Mouse (Mus musculus): ENCODE data around the gene Prrg2. TPM values are rescaled to one million over a fixed set of nuclear protein-coding genes. Genes with fewer than 3 reads are reported as not detected.
A peak's percentile ranks its signal among the peaks of the same experiment; 100 is the strongest.
"Not testable (repeated sequence)": the region's sequence is repeated elsewhere in the genome, so short reads cannot be mapped to it uniquely, and the experiment has no call there.

Prrg2 gene
- 17.8 and 18.0 TPM in 2 replicates for polyA plus RNA-seq (2016; fragmentation: Nextera tagmentation; extraction: Ambion mirVana)

DNA sequence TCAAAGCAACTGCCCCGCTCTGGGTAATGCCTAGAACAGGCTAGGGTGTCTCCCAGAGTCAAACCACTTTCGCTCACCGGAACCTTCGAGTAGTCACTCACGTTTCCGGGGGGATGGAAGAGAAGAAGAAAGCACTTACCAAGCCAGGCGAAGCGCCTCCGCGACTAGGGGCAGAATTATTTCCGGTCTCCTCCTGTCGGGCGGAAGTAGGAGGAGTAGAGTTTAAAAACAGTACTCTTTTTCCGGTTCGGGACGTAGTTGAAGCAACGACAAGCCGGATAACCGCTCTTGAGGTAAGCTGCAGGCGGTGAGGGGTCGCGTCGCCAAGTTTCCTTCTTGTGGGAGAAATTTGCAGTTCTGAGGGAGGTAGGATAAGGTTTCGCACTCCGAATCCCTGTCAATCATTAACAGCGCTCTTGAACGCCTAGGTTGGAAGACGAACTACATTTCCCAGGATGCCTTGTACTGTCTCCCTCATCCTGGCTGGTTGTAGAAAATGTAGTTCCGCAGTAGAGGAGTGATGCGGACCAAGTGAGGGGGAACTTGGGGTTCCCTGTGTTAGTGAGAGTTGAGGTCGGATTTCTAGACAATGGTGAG is at the start of gene Prrg2, which contains the start of gene Nosip:
Prrg2 (minus strand) TSS at position 439 of the 597 bp plus-strand sequence.
Nosip (plus strand) TSS at position 191 of the 597 bp plus-strand sequence.
- Histone ChIP-seq H3K9ac (peak within 1 kb of the TSS; percentile 65), H3K27ac (peak within 1 kb of the TSS; percentile 83), H3K4me2 (replicated peaks) (peak within 1 kb of the TSS; percentile 74), H3K9me3 (replicated peaks) (no peaks in the 10 kb centered on the region), H3K36me3 (no peaks in the 10 kb centered on the region), H3K27me3 (no peaks in the 10 kb centered on the region), H3K4me1 (peaks cover 28% of the 10 kb centered on the region), H3K4me3 (peak within 1 kb of the TSS; percentile 51)
- peak; percentile 91 for ATAC-seq (ENCODE audit: low FRiP score)
- WGBS = 0% methylated on average over 31 of the region's 31 CpGs

DNA sequence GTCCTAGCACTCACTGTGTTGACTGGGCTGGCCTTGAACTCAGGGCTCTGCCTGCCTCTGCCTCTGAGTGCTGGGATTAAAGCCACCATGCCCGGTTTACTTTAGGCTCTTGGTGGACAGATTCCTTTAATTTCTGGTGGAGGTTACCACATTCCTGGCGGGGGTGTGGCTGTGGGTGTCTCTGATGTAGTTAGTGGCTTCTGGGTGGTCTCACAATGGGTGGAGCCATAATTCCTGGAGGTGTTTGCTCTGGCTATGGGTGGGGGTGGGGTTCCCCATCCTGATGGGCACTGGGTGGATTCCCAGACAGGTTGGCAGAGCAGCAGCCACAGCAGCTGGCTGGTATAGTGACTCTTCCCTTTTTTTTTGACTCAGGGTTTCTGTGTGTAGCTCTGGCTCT is 49.5 kb upstream of the Prrg2 start:
- no peaks in the 10 kb centered on the region for H3K27me3 ChIP-seq
- H3K9ac ChIP-seq = no peak overlapping the region
- H3K27ac ChIP-seq = no peak overlapping the region
- H3K9me3 ChIP-seq (replicated peaks) = no peaks in the 10 kb centered on the region
- ATAC-seq (ENCODE audit: low FRiP score) = no peak
- WGBS = 73% methylated on average over 2 of the region's 2 CpGs
- no peaks in the 10 kb centered on the region for H3K36me3 ChIP-seq
- no peak overlapping the region for H3K4me2 ChIP-seq (replicated peaks)
- no peak overlapping the region for H3K4me3 ChIP-seq
- no peaks in the 10 kb centered on the region for H3K4me1 ChIP-seq

DNA sequence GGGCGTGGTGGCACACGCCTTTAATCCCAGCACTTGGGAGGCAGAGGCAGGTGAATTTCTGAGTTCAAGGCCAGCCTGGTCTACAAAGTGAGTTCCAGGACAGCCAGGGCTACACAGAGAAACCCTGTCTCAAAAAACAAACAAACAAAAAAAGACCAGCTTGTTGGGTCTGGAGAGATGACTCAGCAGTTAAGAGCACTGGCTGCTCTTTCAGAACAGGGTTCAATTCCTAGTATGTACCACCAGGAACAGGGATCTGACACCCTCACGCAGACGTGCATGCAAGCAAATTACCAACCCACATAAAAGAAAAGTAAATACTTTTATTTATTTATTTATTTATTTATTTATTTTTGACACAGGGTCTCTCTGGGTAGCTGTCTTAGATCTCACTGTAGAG is 47.6 kb upstream of the Prrg2 start:
- not testable (repeated sequence) for ATAC-seq (ENCODE audit: low FRiP score); H3K36me3 ChIP-seq; H3K27me3 ChIP-seq; H3K27ac ChIP-seq; H3K4me3 ChIP-seq; H3K4me2 ChIP-seq (replicated peaks); H3K9ac ChIP-seq; H3K4me1 ChIP-seq; H3K9me3 ChIP-seq (replicated peaks)
- 89% methylated on average over 4 of the region's 4 CpGs for WGBS

DNA sequence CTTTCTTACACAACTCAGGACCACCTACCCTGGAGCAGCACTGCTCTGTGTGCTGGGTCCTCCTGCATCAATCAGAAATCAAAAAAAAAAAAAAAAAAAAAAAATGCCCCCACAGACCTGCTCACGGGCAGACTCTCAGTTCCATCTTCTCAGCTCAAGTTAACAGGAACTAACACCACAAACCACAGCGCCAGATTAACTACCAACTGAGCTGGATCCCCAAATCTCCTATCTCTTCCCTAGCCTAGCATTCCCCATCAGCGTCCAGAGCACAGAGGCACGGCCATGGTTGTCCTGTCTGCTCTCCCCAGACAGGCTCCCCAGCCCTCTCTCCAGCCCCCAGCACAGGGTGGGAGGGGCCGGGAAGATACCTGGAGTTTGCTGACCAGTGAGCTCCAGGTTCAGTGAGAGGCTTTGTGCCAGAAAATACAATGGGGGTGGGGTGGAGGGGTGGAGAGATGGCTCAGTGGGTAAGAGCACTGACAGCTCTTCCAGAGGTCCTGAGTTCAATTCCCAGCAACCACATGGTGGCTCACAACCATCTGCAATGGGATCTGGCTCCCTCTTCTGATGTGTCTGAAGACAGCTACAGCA is 44.7 kb upstream of the Prrg2 start:
- Histone ChIP-seq H3K27me3 (no peaks in the 10 kb centered on the region), H3K9ac (no peak overlapping the region), H3K9me3 (replicated peaks) (no peaks in the 10 kb centered on the region), H3K27ac (no peak overlapping the region), H3K4me2 (replicated peaks) (no peak overlapping the region), H3K4me1 (0 out of 2 replicates have a peak, but pooled peaks cover 5% of the 10 kb centered on the region), H3K4me3 (no peak overlapping the region), H3K36me3 (no peaks in the 10 kb centered on the region)
- no peak for ATAC-seq (ENCODE audit: low FRiP score)
- 50% methylated on average over 5 of the region's 5 CpGs for WGBS

DNA sequence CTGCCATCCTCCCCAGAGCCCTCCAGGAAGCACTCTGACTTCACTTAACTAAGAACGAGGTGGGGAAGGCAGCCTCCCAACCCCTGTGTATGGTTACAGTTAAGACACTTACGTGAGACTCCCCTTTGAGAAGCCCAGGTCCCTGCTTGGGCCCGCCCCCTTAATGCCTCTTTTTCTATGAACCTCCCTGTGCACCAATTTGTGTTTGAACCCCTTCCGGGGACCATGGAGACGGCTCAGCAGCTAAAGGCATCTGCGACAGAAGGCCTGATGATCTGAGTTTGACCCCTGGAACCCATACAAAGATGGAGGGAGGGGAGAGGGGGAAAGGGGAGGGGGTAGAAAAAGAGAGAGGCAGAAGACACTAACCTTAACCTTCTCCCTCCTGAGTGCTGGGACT is 44.0 kb upstream of the Prrg2 start:
- 28% methylated on average over 6 of the region's 6 CpGs for WGBS
- Histone ChIP-seq H3K4me2 (replicated peaks) (no peak overlapping the region), H3K36me3 (no peaks in the 10 kb centered on the region), H3K4me3 (no peak overlapping the region), H3K27me3 (no peaks in the 10 kb centered on the region), H3K27ac (no peak overlapping the region), H3K9ac (no peak overlapping the region), H3K9me3 (replicated peaks) (no peaks in the 10 kb centered on the region), H3K4me1 (0 out of 2 replicates have a peak, but pooled peaks cover 5% of the 10 kb centered on the region)
- no peak for ATAC-seq (ENCODE audit: low FRiP score)

DNA sequence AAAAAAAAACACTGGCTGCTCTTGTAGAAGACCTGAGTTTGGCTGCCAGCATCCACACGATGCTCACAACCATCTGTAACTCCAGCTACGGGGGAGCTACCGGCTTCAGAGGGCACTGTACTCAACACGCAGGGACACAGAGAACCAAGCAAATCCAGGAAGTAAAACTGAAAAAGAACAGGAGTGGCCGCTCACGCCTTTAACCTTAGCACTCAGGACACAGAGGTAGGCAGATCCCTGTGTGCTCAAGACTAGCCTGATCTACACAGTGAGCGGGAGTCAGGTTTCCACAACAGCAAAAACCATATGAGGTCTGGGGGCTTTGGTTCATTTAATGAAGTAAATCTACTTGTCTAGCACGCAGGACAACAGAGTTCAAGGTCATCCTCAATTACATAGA is 43.0 kb upstream of the Prrg2 start:
- Histone ChIP-seq H3K4me3 (no peak overlapping the region), H3K9me3 (replicated peaks) (no peaks in the 10 kb centered on the region), H3K36me3 (no peaks in the 10 kb centered on the region), H3K27ac (no peak overlapping the region), H3K4me2 (replicated peaks) (no peak overlapping the region), H3K4me1 (0 out of 2 replicates have a peak, but pooled peaks cover 5% of the 10 kb centered on the region), H3K27me3 (no peaks in the 10 kb centered on the region), H3K9ac (no peak overlapping the region)
- 82% methylated on average over 8 of the region's 8 CpGs for WGBS
- no peak for ATAC-seq (ENCODE audit: low FRiP score)

DNA sequence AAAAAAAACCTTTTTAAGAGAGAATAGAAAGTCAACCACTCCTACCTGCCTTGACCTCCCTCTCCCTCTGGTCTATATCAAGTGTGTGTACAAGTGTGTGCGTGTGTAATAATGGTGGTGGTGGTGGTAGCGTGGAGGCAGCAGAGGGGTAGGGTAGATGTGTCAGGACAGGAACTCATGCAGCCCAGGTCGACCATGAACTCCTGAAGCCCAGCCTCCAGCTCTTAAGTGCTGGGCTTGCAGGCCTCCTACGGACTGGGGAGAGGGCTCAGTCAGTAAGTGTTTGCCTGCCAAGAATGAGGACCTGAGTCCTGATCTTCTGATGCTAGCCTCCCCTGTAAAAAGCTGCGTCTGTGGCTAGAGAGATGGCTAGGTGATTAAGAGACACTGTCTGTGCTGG is 42.5 kb upstream of the Prrg2 start:
- no peaks in the 10 kb centered on the region for H3K9me3 ChIP-seq (replicated peaks)
- H3K4me1 ChIP-seq = 0 out of 2 replicates have a peak, but pooled peaks cover 5% of the 10 kb centered on the region
- WGBS = 86% methylated on average over 5 of the region's 5 CpGs
- H3K4me3 ChIP-seq = no peak overlapping the region
- no peak overlapping the region for H3K9ac ChIP-seq
- no peak overlapping the region for H3K4me2 ChIP-seq (replicated peaks)
- no peaks in the 10 kb centered on the region for H3K27me3 ChIP-seq
- ATAC-seq (ENCODE audit: low FRiP score) = no peak
- no peaks in the 10 kb centered on the region for H3K36me3 ChIP-seq
- no peak overlapping the region for H3K27ac ChIP-seq

DNA sequence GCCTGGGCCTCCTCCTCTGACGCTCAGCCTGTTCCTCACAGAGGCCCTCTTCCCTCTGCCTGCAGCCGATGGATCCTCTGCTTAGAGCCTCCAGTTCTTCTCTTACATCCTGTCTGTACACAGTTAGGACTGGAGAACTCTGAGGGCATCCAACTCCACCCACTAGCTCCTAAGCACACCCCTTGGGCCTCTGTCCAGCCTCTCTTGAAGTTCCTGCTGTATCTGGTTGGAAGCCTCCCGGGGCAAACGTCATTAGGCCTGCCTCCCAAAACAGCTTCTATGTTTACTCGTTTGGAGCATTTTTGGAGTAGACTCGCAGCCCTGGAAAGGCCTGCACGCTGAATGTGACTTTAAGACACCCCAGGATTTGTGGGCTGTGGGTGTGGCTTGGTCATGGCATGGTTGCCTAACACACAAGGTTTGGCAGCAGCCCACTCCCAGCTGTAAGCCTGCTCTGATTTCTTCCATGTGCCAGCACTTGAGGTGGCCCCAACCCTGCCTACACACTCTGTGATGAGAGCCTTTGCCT is 41.2 kb upstream of the Prrg2 start, which contains the start of gene Fcgrt:
Fcgrt (minus strand) TSS at position 200 of the 529 bp plus-strand sequence.
- H3K27me3 ChIP-seq = no peaks in the 10 kb centered on the region
- 0 out of 2 replicates have a peak, but pooled peaks cover 5% of the 10 kb centered on the region for H3K4me1 ChIP-seq
- 79% methylated on average over 7 of the region's 7 CpGs for WGBS
- H3K9ac ChIP-seq = no peak within 1 kb of the TSS
- H3K4me3 ChIP-seq = no peak within 1 kb of the TSS
- no peak for ATAC-seq (ENCODE audit: low FRiP score)
- no peaks in the 10 kb centered on the region for H3K9me3 ChIP-seq (replicated peaks)
- H3K4me2 ChIP-seq (replicated peaks) = peak within 1 kb of the TSS; percentile 13
- no peaks in the 10 kb centered on the region for H3K36me3 ChIP-seq
- 0 out of 2 replicates have a peak within 1 kb of the TSS, but pooled peaks have one; percentile 24 for H3K27ac ChIP-seq

DNA sequence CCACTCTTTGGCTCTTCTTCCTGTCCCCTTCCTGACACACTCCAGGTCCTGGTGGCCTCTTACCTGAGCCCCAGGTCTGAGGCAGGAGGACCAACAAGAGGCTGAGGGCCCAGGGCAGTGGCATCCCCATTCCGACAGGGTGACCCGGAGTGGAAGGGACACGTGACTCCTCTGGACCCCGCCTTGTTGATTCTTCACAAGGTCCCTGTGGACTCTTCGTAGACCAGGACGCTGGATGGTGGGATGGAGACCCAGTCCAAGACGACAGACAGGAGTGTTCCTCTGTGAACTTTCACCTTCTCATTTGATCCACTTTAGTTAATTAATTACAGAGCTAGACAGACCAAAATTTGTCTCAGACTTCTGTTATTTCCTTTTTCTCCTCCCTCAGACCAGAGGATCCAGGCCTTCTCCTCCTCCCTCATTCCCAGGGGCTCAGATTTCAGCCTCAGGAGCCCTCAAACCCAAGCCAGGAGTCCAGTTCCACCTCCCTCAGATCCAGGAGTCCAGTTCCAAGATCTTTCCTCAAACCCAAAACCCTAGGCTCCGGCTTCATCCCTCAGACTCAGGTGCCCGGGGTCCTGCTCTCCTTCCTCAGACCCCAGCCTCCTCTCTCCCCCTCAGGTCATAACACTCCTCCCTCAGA is 40.6 kb upstream of the Prrg2 start:
- Histone ChIP-seq H3K4me2 (replicated peaks) (peak overlapping the region; percentile 13), H3K4me3 (no peak overlapping the region), H3K9ac (no peak overlapping the region), H3K27ac (0 out of 2 replicates have a peak overlapping the region, but pooled peaks have one; percentile 24), H3K9me3 (replicated peaks) (no peaks in the 10 kb centered on the region), H3K4me1 (0 out of 2 replicates have a peak, but pooled peaks cover 5% of the 10 kb centered on the region), H3K27me3 (no peaks in the 10 kb centered on the region), H3K36me3 (no peaks in the 10 kb centered on the region)
- no peak for ATAC-seq (ENCODE audit: low FRiP score)
- 65% methylated on average over 9 of the region's 9 CpGs for WGBS

DNA sequence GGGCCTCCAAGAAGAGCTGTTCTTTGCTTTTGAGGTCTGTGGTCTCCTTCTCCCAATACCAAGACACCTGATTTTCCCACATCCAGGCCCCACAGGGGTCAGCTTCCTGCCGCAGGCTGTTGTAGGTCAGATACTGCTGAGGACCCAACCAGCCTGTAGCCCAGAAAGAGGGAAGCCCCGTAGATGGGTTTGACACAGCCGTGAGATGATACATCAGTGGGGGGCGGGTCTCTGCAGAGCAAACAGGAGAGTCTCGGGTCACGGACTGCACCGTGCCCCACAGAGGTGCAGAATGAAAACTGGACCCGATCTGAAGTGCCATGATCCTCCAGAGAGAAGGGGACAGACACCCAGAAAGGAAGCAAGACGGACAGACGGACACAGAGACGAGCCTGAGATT is 40.0 kb upstream of the Prrg2 start:
- H3K27me3 ChIP-seq = no peaks in the 10 kb centered on the region
- H3K9me3 ChIP-seq (replicated peaks) = no peaks in the 10 kb centered on the region
- no peak overlapping the region for H3K27ac ChIP-seq
- ATAC-seq (ENCODE audit: low FRiP score) = no peak
- no peak overlapping the region for H3K4me2 ChIP-seq (replicated peaks)
- 90% methylated on average over 11 of the region's 11 CpGs for WGBS
- 0 out of 2 replicates have a peak, but pooled peaks cover 5% of the 10 kb centered on the region for H3K4me1 ChIP-seq
- no peak overlapping the region for H3K9ac ChIP-seq
- H3K36me3 ChIP-seq = no peaks in the 10 kb centered on the region
- H3K4me3 ChIP-seq = no peak overlapping the region

DNA sequence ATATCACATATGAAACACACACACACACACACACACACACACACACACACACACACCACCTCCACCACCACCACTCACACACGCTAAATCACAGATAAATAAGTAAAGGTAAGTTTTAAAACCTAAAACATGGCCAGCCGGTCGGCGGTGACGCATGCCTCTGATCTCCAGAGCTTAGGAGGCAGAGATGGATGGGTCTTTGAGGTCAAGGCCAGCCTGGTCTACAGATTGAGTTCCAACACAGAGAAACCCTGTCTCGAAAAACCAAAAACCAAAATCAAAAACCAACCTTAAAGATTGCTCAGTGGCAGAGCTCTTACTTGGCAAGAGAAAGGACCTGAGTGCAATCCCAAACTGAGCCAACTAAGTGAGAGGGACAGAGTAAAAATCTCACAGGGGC is 37.6 kb upstream of the Prrg2 start:
- WGBS = 95% methylated on average over 6 of the region's 6 CpGs
- H3K4me2 ChIP-seq (replicated peaks) = no peak overlapping the region
- H3K4me1 ChIP-seq = no peaks in the 10 kb centered on the region
- no peaks in the 10 kb centered on the region for H3K36me3 ChIP-seq
- H3K4me3 ChIP-seq = no peak overlapping the region
- no peaks in the 10 kb centered on the region for H3K9me3 ChIP-seq (replicated peaks)
- no peak overlapping the region for H3K27ac ChIP-seq
- ATAC-seq (ENCODE audit: low FRiP score) = no peak
- H3K27me3 ChIP-seq = no peaks in the 10 kb centered on the region
- H3K9ac ChIP-seq = no peak overlapping the region

DNA sequence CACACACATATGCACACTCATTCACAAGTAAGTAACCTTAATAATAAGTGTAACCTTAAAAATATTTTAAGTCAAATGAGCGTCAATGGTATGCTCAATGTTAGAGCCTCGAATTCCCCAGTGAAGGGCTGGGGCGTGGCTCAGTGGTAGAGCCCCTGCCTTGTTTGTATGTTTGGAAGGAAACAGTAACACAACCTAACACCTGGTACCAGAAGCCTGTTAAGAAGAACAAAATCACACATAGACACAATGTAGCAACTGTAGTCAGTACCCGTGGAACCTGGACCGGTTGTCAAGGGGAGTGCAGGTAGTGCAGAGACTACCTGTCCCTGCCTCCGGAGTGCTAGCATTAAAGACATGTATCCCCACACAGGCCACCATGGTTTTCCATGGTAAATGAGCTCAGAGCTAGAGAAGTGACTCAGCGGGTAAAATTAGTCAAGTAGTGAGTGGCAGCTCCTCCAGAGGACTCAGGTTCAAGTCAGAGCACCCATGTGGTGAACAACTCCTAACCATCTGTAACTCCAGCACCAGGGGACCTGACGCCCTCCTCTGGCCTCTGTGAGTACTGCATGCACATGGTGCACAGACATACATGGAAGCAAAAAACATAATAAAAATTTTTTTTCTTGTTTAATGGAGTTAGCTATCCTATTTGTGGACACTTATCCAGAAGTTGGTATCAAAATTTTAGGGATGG is 36.2 kb upstream of the Prrg2 start:
- H3K4me3 ChIP-seq = no peak overlapping the region
- ATAC-seq (ENCODE audit: low FRiP score) = no peak
- WGBS = 88% methylated on average over 8 of the region's 8 CpGs
- H3K27ac ChIP-seq = no peak overlapping the region
- no peaks in the 10 kb centered on the region for H3K27me3 ChIP-seq
- no peak overlapping the region for H3K9ac ChIP-seq
- no peaks in the 10 kb centered on the region for H3K4me1 ChIP-seq
- no peak overlapping the region for H3K4me2 ChIP-seq (replicated peaks)
- no peaks in the 10 kb centered on the region for H3K9me3 ChIP-seq (replicated peaks)
- H3K36me3 ChIP-seq = no peaks in the 10 kb centered on the region
